Mouse (Mus musculus) urinary bladder, postnatal 0 days (tissue): Measurements from ENCODE around the gene Cops3. TPM values are rescaled to one million over a fixed set of nuclear protein-coding genes. Genes with fewer than 3 reads are reported as not detected.

Experiments used
- polyA plus RNA-seq: library from polyadenylated mRNA; unstranded; fragments of >200 nt; fragmentation: Nextera tagmentation; extraction: Ambion mirVana; gene quantifications from 2 replicates; pipeline ENCODE4 v1.2.1, GENCODE M21; 2015

Cops3 gene
- polyA plus RNA-seq, result 108 and 116 TPM in 2 replicates

DNA sequence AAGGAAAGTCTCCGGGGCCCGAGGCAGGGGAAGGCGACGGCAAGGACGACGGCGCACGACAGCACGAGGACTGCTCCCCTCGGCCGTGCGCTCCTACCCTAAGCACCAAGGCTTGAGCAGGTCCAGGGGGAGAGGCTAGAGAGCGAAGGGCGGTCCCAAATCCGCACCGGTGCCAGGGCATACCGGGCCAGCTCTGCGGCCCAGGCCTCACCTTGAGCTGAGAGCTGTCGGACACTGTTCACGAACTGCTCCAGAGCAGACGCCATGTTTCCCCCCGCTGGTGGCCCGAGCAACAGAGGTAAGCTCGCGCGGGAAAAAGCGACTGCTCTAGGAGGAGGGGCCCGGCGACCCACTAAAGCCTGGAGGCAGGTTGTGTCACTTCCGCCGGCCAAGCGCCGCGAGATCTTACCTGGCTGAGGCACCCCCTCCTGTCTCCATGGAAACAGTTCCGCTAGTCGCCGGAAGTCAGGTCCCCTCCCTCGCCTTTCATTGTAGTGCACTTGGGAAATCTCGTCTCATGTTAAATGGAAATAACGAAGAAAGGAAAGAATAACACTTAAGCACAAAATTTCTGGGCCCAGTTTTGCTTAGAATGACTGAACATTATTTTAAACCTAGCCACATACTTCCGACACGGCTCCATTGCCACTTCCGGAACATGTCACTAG, at the start of gene Cops3:
Cops3 (minus strand) TSS at position 380 of the 668 bp plus-strand sequence.

DNA sequence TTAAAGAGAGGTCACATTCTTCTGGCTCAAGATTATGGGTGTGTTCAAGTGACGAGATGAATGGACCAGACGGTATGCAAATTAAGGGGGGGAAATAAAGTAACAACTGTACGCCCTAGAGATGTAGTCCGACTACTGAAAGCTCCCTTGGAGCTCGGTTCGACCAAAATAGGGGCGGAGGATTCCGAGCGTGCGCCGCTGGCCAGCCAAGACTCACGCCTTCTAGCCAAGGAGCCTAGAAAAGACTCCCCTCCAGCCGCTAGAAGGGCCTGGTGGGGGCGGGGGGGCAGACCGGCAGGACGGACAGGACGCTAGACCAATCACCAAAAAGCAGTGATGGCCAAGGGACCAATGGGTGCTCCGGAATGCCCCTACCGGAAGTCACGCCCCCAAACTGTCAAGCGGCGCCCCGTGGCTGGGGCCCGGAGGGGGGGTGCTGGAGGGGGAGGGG, 605 bp downstream of the Cops3 start, which contains the start of gene Nt5m:
Nt5m (plus strand) TSS at position 440 of the 451 bp plus-strand sequence.

DNA sequence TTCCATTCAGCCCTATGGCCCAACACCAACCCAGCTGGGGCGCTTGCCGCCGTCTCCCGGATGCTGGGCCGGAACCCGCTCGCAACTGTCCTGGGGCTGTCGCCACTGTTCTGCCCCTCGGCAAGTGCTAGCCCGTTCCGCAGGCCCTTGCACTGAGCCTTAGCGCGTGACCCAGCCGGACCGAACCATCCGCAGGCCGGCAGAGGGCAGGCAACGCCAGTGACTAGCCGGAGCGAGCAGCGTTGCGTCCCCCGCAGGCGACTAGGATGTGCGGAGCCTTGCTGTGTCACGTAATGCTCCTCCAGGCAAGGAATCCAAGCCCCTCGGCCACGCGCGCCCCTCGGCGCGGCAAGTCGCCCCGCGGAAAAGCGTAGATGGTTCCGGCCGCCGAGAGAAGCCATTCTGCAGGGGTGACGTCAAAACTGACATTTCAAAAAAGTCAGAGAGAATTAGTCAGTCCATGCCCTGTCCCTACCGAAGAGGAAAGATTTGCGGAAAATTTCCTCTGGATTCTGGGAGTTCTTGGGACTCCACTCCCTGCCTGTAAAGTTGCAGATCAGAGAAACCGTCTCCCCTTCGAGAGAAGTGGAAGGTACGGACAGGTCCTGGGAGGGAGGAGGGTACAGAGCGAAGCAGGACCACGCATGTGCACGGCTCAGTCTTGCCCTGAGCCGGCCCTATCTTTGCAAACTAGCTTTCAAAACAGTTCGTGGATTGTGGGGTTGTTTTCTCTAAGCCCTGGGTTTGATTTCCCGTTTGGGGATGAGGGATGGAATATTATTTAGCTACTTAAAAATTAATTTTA, 29.8 kb downstream of the Cops3 start, which contains the start of gene Flcn:
Flcn (minus strand) TSS at position 347 of the 805 bp plus-strand sequence.

DNA sequence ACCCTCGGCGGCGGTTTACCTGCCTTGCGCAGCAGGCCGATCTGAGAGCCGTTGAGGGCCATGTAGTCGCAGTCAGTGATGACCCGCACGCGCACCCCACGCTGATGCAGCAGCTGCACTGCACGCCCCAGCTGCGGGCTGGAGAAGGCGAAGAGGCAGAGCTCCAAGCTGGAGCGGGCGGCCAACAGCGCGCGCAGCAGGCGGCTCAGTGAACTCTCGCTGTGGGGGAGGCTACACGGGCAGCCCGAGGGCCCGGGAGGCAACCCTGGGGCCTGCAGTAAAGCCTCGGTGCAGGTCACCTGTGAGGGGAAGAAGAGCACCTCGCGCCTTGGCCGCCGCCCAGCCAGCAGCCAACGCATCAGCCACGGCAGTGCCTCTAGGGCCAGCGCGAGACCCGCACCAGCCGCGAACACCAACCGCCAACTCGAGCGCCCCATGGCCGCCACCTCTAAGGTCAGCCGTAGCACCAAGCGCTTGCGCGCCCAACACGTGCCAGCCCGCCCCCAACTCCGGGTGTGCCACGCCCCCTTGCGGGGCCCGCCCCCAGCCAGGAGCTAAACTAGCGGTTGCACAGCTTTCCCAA, 52.3 kb downstream of the Cops3 start, which contains the start of gene Pld6:
Pld6 (minus strand) TSS at position 447 of the 583 bp plus-strand sequence.

Other genes starting within 250 kb of the Cops3 start
- not detected in 2 replicates for gene Olfr223, start 246.5 kb downstream of the Cops3 start, polyA plus RNA-seq
- gene Mprip, start 178.5 kb downstream of the Cops3 start, polyA plus RNA-seq, result 51.5 and 59.3 TPM in 2 replicates
- gene Pld6, start 52.2 kb downstream of the Cops3 start, polyA plus RNA-seq, result 0.29 and 0.64 TPM in 2 replicates
- gene Flcn, start 29.8 kb downstream of the Cops3 start, polyA plus RNA-seq, result 15.5 and 19.9 TPM in 2 replicates
- gene Nt5m, start 391 bp downstream of the Cops3 start, polyA plus RNA-seq, result 20.3 and 23.0 TPM in 2 replicates
- 28.6 and 29.7 TPM in 2 replicates for gene Med9, start 108.4 kb upstream of the Cops3 start, polyA plus RNA-seq
- 0.45 and 0.60 TPM in 2 replicates for gene Rasd1, start 125.1 kb upstream of the Cops3 start, polyA plus RNA-seq
- gene Pemt, start 206.7 kb upstream of the Cops3 start, polyA plus RNA-seq, result 6.9 and 8.5 TPM in 2 replicates